Mouse (Mus musculus) neural tube, embryonic 14.5 days (tissue): ENCODE results near the gene Chchd6. TPM values are rescaled to one million over a fixed set of nuclear protein-coding genes. Genes with fewer than 3 reads are reported as not detected.

ENCODE experiments used
- ATAC-seq: fragments of 200-750 bp; cut with Nextera tagmentation; 2 replicates; pipeline ENCODE4 v1.8.0; 2017; ENCODE audit warnings: low read depth, mild to moderate bottlenecking, moderate TSS enrichment, moderate library complexity
- H3K27ac ChIP-seq: fragments of 300-500 bp; sonication (generic); 2 replicates; pipeline ENCODE4 v1.5.1; 2014; ENCODE audit warnings: low read depth, mild to moderate bottlenecking, control low read depth, low read length, moderate library complexity, mixed read lengths
- H3K27me3 ChIP-seq: fragments of 300-500 bp; sonication (generic); 2 replicates; pipeline ENCODE4 v1.6.1; 2014; ENCODE audit warnings: low read length; ENCODE audit not compliant: control insufficient read depth, insufficient read depth
- H3K36me3 ChIP-seq: fragments of 300-500 bp; sonication (generic); 2 replicates; pipeline ENCODE4 v1.6.1; 2014; ENCODE audit warnings: low read length, mixed read lengths; ENCODE audit not compliant: control insufficient read depth, insufficient read depth
- H3K4me1 ChIP-seq: fragments of 300-500 bp; sonication (generic); 2 replicates; pipeline ENCODE4 v1.6.1; 2014; ENCODE audit warnings: low read length; ENCODE audit not compliant: control insufficient read depth, insufficient read depth
- H3K4me2 ChIP-seq: fragments of 300-500 bp; sonication (generic); 2 replicates; pipeline ENCODE4 v1.6.1; 2014; ENCODE audit warnings: mild to moderate bottlenecking, low read depth, low read length, control low read depth
- H3K4me3 ChIP-seq: fragments of 300-500 bp; sonication (generic); 2 replicates; pipeline ENCODE4 v1.5.1; 2014; ENCODE audit warnings: low read depth, low read length, control low read depth, mixed read lengths
- H3K9ac ChIP-seq: fragments of 300-500 bp; sonication (generic); replicated peaks from 2 replicates; pipeline ENCODE4 v1.6.1; 2014; ENCODE audit warnings: low read depth, mild to moderate bottlenecking, control low read depth, low read length, mixed read lengths
- H3K9me3 ChIP-seq: fragments of 300-500 bp; sonication (generic); 2 replicates; pipeline ENCODE4 v1.6.1; 2016; ENCODE audit warnings: low read length; ENCODE audit not compliant: control insufficient read depth
- WGBS: fragments of 180-500 bp; shearing (Covaris S2); extraction: QIAGEN DNeasy Blood & Tissue Kit; methylation state at CpG from one replicate; pipeline ENCODE4 v1.1.7; 2014; 5-methylcytosine and 5-hydroxymethylcytosine counted together
- polyA plus RNA-seq: library from polyadenylated mRNA; unstranded; fragments of >200 nt; fragmentation: Nextera tagmentation; extraction: Ambion mirVana; gene quantifications from 2 replicates; pipeline ENCODE4 v1.2.1, GENCODE M21; 2014

Gene Chchd6
- 155 and 218 TPM in 2 replicates for polyA plus RNA-seq

DNA sequence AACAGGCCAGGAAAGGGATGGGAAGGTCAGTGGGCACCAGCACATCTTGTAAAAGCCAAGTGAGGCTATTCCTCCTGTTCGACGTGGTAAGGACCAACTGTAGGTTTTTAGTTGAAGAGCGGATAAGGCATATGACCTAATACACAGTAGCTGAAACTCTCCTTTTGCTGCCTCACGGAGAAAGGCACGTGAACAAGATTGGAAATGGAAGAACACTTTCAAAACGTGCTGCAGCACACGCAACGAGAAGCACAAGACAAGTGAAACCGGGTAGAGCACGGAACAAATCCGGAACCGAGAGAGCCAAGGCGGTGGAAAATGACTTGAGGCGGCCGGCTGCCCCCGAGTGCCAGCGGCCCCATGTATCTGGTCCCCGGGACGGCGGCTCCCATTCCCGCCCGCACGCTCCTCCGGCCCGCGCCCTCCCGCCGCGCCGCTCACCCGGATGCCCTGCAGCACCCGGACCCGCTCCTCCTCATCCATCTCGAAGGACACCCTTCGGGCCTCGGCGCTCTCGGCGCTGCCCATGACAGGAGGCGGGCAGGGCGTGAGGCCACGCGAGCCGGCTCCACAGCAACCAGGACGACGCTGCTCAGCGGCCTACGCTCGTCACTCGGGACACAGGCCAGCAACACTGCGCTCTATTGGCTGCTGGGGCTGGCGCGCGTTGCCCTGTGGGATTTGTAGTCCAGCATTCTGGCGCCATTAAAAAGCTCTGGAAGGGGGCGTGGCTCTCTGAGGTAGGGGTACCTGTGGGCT lies at the start of gene Chchd6:
Gene Chchd6 (minus strand): TSS at position 635 of the 759 bp plus-strand sequence.
- peak within 1 kb of the TSS; percentile 61 for H3K4me3 ChIP-seq
- H3K4me1 ChIP-seq: peaks cover 6% of the 10 kb centered on the region; the same call in 1 of the 2 replicates
- H3K9ac ChIP-seq: peak within 1 kb of the TSS; percentile 68
- WGBS: under 1% methylated on average over 56 of the region's 56 CpGs
- H3K27me3 ChIP-seq: no peaks in the 10 kb centered on the region
- ATAC-seq: peak; percentile 100
- no peaks in the 10 kb centered on the region for H3K9me3 ChIP-seq
- 0 out of 2 replicates have a peak within 1 kb of the TSS, but pooled peaks have one; percentile 23 for H3K27ac ChIP-seq
- H3K4me2 ChIP-seq: peak within 1 kb of the TSS; percentile 65
- H3K36me3 ChIP-seq: no peaks in the 10 kb centered on the region

DNA sequence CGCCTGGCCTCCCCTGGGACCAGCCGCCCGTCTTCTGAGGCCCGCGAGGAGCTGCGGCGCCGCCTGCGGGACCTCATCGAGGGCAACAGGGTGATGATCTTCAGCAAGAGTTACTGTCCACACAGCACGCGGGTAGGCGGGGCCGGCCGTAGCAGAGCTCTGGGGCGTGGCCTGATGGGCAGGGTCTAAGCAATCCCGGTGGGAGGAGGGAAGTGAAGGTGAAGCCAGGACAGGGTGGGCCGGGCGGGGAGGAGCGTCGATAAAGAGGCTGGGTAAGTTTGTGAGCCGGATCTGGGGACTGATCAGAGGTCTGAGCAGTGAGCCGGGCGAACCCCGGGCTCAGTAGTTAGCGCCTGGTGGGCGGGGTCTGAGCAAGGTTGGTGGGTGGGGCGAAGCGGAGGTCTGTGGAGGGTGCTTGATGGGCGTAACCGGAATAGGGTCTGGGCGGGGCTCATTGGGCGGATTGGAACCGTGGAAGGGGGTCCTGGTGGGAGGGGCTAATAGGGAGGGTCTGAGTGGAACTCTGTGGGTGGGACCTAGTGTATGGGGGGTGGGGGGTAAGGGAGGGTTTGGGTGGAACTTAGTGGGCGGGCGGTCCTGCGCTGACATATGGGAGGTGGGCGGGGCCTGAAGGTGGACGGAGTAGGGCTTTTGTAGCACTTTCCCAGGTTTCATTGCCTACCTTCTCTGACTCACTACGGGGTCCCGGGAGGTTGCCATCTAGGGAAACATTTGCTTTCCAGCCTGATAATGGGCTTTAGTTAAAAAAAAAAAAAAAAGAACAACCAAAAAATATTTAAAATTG lies 49.0 kb upstream of the Chchd6 start:
- Histone ChIP-seq H3K9me3 (no peaks in the 10 kb centered on the region), H3K4me2 (peak overlapping the region; percentile 83), H3K9ac (peak overlapping the region; percentile 65), H3K27me3 (no peaks in the 10 kb centered on the region), H3K27ac (peak overlapping the region; percentile 74), H3K4me3 (peak overlapping the region; percentile 69), H3K4me1 (no peaks in the 10 kb centered on the region), H3K36me3 (no peaks in the 10 kb centered on the region)
- ATAC-seq: peak; percentile 93
- under 1% methylated on average over 40 of the region's 41 CpGs for WGBS

DNA sequence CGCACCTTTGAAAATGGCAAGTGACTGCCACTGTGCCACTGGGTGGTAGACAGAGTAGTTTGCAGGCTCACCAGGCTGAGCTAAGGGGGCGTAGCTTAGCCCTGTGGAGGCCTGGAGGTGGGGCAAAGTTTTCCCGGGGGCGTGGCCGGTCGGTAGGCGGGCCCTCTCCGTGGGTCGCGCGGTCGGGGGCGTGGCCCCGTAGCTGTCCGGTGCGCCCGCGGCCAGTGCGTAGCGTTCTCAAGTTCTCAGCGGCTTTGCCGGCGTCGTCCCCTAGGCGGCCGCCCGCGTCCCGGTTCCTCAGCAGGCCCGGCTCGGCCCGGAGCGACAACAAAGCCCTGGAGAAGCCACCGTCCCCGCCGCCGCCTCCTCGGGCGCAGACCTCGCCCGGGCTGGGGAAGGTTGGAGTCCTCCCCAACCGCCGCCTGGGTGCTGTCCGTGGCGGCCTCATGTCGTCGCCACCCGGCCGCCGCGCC lies 48.4 kb upstream of the Chchd6 start, which contains the start of gene Txnrd3:
Gene Txnrd3 (plus strand): TSS at position 191 of the 473 bp plus-strand sequence.
- Histone ChIP-seq H3K4me1 (no peaks in the 10 kb centered on the region), H3K4me2 (peak within 1 kb of the TSS; percentile 83), H3K27ac (peak within 1 kb of the TSS; percentile 74), H3K27me3 (no peaks in the 10 kb centered on the region), H3K9ac (peak within 1 kb of the TSS; percentile 65), H3K36me3 (no peaks in the 10 kb centered on the region), H3K4me3 (peak within 1 kb of the TSS; percentile 69), H3K9me3 (no peaks in the 10 kb centered on the region)
- ATAC-seq: peak; percentile 93
- WGBS: under 1% methylated on average over 51 of the region's 51 CpGs

DNA sequence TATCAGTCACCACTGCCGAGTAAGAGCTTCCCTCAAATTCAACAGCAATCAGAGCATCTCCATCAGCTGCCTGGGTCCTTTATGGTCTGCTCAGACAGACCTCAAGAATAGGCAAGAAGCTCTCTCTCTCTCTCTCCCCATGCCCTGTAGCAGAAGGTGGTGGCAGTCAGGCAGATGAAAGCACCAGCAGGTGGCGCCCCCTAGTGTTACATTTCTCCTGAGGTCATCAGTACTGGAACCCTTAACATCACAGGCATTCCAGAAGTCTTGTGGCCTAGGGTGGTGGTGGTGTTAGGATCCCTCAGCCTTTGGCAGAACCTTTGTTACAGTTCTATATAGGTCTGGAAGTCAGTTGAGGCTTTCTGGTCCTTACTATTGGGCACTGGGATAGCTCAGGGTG lies 43.6 kb upstream of the Chchd6 start:
- Histone ChIP-seq H3K4me1 (no peaks in the 10 kb centered on the region), H3K9me3 (no peaks in the 10 kb centered on the region), H3K36me3 (no peaks in the 10 kb centered on the region), H3K4me2 (no peak overlapping the region), H3K27me3 (no peaks in the 10 kb centered on the region), H3K27ac (no peak overlapping the region), H3K4me3 (no peak overlapping the region), H3K9ac (no peak overlapping the region)
- 33% methylated on average over 2 of the region's 2 CpGs for WGBS
- ATAC-seq: no peak

DNA sequence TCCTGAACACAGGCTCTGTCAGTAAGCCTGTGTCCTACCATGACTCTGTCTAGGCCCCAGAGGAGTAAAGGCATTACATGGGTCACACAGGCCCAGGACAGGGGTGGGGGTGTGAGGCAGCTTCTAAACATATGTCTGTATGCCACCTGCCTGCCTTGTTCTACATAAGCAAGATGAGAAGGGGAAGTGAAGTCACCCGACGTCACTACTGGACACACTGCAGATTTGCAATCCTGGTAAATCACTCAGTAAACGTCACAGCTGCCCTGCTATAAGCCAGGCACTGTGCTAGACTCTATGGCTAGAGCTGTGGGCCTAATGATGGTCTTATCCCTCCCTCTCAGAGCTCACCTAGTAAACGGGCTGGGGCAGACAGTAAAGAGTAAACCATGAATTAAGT lies 42.5 kb upstream of the Chchd6 start:
- 82% methylated on average over 4 of the region's 4 CpGs for WGBS
- Histone ChIP-seq H3K4me1 (no peaks in the 10 kb centered on the region), H3K9ac (no peak overlapping the region), H3K27me3 (no peaks in the 10 kb centered on the region), H3K9me3 (no peaks in the 10 kb centered on the region), H3K4me3 (no peak overlapping the region), H3K4me2 (no peak overlapping the region), H3K27ac (no peak overlapping the region), H3K36me3 (no peaks in the 10 kb centered on the region)
- no peak for ATAC-seq

DNA sequence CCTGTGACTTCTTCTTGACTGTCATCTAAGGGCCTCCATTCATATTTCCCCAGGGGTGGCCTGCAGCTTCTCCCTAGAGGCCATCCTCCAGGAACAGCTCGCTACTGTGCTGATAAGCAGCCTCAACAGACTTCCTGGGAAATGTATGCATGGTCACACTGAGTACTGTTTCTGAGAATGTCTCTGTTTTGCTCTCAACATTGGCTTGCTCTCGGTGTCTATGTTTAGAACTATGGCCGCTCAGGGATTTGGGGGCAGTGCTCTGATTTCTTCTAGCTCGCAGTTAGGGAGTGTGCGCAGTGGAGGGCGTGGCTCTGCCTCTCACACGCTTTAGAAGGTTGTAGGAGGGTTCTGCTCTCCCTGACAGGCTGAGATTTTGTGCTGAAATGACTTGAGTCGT lies 38.9 kb upstream of the Chchd6 start:
- whole genome bisulfite sequencing: 39% methylated on average over 8 of the region's 8 CpGs
- H3K4me3 ChIP-seq: no peak overlapping the region
- H3K36me3 ChIP-seq: no peaks in the 10 kb centered on the region
- no peaks in the 10 kb centered on the region for H3K4me1 ChIP-seq
- H3K9ac ChIP-seq: no peak overlapping the region
- no peaks in the 10 kb centered on the region for H3K9me3 ChIP-seq
- H3K27ac ChIP-seq: no peak overlapping the region
- no peak overlapping the region for H3K4me2 ChIP-seq
- H3K27me3 ChIP-seq: no peaks in the 10 kb centered on the region
- no peak for ATAC-seq

DNA sequence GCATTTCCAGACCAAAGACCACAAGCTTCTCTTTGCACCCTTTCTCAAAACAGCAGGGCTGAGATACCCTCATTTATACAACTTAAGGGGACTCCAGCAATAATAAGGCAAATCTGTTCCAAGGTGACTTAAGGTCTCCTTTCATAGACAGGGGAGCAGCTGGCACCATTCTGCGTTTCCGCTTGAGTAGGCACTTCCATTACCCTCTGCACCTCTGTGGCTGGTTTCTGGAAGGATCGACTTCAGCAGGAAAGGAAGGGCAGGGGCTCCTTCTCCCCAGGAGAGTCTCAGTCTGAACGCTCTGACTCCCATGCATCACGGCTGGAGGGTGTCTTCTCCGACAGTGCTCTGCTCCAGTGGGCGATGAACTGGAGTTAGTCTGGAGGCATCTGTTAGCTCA lies 37.7 kb upstream of the Chchd6 start:
- H3K4me3 ChIP-seq: no peak overlapping the region
- no peaks in the 10 kb centered on the region for H3K27me3 ChIP-seq
- no peaks in the 10 kb centered on the region for H3K9me3 ChIP-seq
- 49% methylated on average over 7 of the region's 7 CpGs for WGBS
- no peak overlapping the region for H3K4me2 ChIP-seq
- no peaks in the 10 kb centered on the region for H3K4me1 ChIP-seq
- 0 out of 2 replicates have a peak overlapping the region, but pooled peaks have one; percentile 18 for H3K9ac ChIP-seq
- ATAC-seq: no peak
- no peaks in the 10 kb centered on the region for H3K36me3 ChIP-seq
- H3K27ac ChIP-seq: no peak overlapping the region

DNA sequence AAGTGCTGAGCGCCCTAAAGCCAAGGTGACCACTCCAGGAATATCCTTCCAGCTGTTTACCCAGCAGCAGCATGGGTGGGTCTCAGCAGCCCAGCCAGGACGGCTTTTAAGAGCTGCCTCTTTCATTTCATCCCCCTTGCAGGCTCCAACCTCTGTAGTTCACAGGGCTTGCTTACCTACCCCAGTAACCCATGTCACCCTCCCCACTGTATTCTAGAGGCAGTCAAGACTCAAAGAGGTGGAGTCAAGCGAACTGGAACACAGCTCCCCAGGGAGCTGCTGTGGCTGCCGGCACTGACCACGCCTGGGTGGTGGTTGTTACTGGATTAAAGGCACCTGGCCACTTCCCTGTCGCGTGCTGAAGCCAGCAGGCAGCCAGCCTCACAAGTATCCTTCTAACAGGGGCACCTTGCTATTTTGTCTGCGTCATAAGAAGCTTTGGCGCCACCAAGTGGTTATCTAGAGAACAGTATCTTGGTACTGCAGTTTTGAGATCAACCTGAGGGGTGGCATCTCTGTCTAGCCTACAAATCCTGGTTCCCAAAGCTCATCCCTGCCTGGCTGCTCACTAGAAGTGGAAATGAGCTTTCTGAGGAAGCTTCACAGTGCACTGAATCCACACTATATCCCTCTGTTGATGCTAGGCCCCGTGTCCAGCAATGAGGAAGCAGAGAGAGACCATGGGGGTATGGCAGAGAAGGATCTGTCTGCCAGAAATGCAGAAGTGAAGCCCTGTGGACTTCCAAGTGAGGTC lies 36.5 kb upstream of the Chchd6 start:
- no peaks in the 10 kb centered on the region for H3K4me1 ChIP-seq
- no peaks in the 10 kb centered on the region for H3K36me3 ChIP-seq
- H3K9ac ChIP-seq: 0 out of 2 replicates have a peak overlapping the region, but pooled peaks have one; percentile 5
- no peaks in the 10 kb centered on the region for H3K27me3 ChIP-seq
- H3K4me3 ChIP-seq: no peak overlapping the region
- 13% methylated on average over 10 of the region's 10 CpGs for WGBS
- no peak overlapping the region for H3K27ac ChIP-seq
- H3K4me2 ChIP-seq: no peak overlapping the region
- ATAC-seq: peak; percentile 77
- no peaks in the 10 kb centered on the region for H3K9me3 ChIP-seq
